Mouse (Mus musculus) hindbrain, embryonic 14.5 days (tissue): ENCODE data around the gene Grik5. TPM values are rescaled to one million over a fixed set of nuclear protein-coding genes. Genes with fewer than 3 reads are reported as not detected.

Experiments used
- ATAC-seq: fragments of 200-750 bp; cut with Nextera tagmentation; 2 replicates; pipeline ENCODE4 v1.8.0; 2017; ENCODE audit warnings: moderate number of reproducible peaks, mild to moderate bottlenecking, moderate TSS enrichment, moderate library complexity; ENCODE audit not compliant: low FRiP score
- DNase-seq: peaks from one replicate; pipeline ENCODE4 v3.0.0-alpha.2; 2015; ENCODE audit warnings: low spot score
- H3K27ac ChIP-seq: fragments of 300-500 bp; sonication (generic); 2 replicates; pipeline ENCODE4 v1.5.1; 2014; ENCODE audit warnings: mild to moderate bottlenecking, moderate library complexity
- H3K27me3 ChIP-seq: fragments of 300-500 bp; sonication (generic); 2 replicates; pipeline ENCODE4 v1.6.1; 2014; ENCODE audit warnings: mild to moderate bottlenecking, low read length, mixed read lengths; ENCODE audit not compliant: control insufficient read depth, insufficient read depth
- H3K36me3 ChIP-seq: fragments of 300-500 bp; sonication (generic); replicated peaks from 2 replicates; pipeline ENCODE4 v1.6.1; 2014; ENCODE audit not compliant: control insufficient read depth, insufficient read depth
- H3K4me1 ChIP-seq: fragments of 300-500 bp; sonication (generic); replicated peaks from 2 replicates; pipeline ENCODE4 v1.6.1; 2014; ENCODE audit warnings: antibody characterized with exemption, low read length, mixed read lengths; ENCODE audit not compliant: control insufficient read depth, insufficient read depth
- H3K4me2 ChIP-seq: fragments of 300-500 bp; sonication (generic); replicated peaks from 2 replicates; pipeline ENCODE4 v1.6.1; 2014; ENCODE audit warnings: mild to moderate bottlenecking, moderate library complexity
- H3K4me3 ChIP-seq: fragments of 300-500 bp; sonication (generic); replicated peaks from 2 replicates; pipeline ENCODE4 v1.5.1; 2014; ENCODE audit warnings: mild to moderate bottlenecking, low read length
- H3K9ac ChIP-seq: fragments of 300-500 bp; sonication (generic); 2 replicates; pipeline ENCODE4 v1.6.1; 2014
- H3K9me3 ChIP-seq: fragments of 300-500 bp; sonication (generic); 2 replicates; pipeline ENCODE4 v1.6.1; 2016; ENCODE audit warnings: low read length; ENCODE audit not compliant: control insufficient read depth
- WGBS: fragments of 180-500 bp; shearing (Covaris S2); extraction: QIAGEN DNeasy Blood & Tissue Kit; methylation state at CpG from one replicate; pipeline ENCODE4 v1.1.7; 2014; 5-methylcytosine and 5-hydroxymethylcytosine counted together
- polyA plus RNA-seq: library from polyadenylated mRNA; unstranded; fragments of >200 nt; fragmentation: Nextera tagmentation; extraction: Ambion mirVana; gene quantifications from 2 replicates; pipeline ENCODE4 v1.2.1, GENCODE M21; 2014

The Grik5 gene
- polyA plus RNA-seq, 1 experiment from 2014 or later, result 22.5 TPM

DNA sequence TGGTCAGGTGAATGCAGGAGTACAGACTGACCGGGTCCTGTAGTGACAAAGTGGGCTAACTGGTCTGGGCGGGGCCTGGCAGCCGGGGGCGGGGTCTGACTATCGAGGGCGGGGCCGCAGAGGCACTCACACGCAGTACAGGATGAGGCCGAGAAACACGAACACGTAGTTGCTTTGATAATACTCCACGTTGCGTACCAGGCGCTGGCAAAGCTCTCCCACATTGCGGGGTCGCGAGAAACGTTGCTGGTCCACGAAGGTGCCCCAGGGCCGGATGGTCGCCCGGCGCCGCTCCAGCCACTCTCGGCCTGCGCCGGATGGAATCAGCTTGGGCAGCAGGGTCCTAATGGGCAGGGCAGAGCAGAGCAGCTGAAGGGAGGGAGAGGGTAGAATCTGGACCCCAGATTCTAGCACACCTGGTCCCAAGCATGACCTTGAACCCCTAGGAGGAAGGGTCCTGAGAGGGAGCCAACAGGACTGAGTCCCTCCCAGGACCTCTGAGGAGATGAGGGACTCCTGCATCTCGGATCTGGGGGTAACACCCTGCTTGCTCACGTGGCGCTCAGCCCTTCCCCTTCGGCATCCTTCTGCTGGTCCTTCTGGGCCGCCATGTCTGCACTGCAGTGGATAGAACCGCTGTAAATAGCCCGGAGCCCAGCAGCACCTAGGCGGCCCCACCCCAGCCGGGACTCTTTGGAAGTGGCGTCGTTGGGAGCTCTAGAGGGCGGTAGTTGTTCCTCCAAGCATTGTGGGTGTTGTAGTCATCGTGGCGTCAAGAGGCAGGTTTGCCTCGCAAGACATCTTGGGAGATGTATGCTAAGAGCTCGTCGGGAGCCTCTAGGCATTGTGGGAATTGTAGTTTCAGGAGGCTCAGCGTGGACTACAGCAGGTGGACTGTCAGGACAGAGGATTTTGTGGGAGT is 99.9 kb downstream of the Grik5 start, which contains the start of gene Rabac1:
TSS of gene Rabac1 (minus strand) at position 783 of the 922 bp plus-strand sequence.
- ATAC-seq (peak; percentile 92), DNase-seq (peak; percentile 94)
- peak within 1 kb of the TSS; percentile 68 for H3K4me2 ChIP-seq
- peak within 1 kb of the TSS; percentile 71 for H3K9ac ChIP-seq
- peaks cover 9% of the 10 kb centered on the region; the same call in 1 of the 2 replicates for H3K4me1 ChIP-seq
- H3K4me3 ChIP-seq, result peak within 1 kb of the TSS; percentile 60
- peaks cover 14% of the 10 kb centered on the region for H3K36me3 ChIP-seq
- peak within 1 kb of the TSS; percentile 74 for H3K27ac ChIP-seq
- WGBS, result 0% methylated on average over 45 of the region's 45 CpGs
- no peaks in the 10 kb centered on the region for H3K27me3 ChIP-seq
- H3K9me3 ChIP-seq, result no peaks in the 10 kb centered on the region

DNA sequence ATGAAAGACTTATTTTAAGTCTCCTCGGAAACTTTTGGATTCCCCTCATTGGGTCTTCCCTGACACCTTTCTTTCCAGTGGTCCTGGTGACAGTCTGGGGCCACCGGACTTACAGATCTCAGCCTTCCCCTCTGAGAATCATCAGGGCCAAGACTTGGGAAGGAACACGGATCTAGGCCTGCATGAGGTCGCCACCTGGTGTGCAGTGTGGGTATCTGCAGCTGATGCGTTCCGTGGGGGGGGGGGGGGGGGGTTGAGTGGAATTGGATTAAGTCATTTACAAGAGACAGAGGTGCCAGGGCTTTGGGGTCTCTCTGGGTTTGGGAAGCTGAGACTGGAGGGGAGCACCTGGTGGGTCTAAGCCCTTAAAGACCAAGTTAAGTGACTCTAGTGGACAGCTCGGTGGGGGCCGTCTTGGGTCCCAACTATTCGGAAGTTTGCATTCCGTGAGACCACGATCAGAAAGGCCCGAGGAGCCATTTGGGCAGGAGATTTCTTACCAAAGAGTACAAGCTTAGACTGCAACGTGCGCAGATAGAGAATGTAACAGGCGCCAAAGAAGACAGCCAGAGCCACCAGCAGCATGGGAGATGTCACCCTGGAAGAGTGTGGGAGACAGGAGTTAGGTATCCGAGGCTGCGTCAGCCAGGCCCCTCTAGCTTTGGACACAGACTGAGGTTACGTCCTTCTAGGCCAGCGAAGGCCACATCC is 100.7 kb downstream of the Grik5 start:
- Histone ChIP-seq H3K9me3 (no peaks in the 10 kb centered on the region), H3K36me3 (peaks cover 14% of the 10 kb centered on the region), H3K9ac (peak overlapping the region; percentile 71; the same call in 1 of the 2 replicates), H3K4me2 (peak overlapping the region; percentile 68), H3K4me1 (peaks cover 9% of the 10 kb centered on the region; the same call in 1 of the 2 replicates), H3K27me3 (no peaks in the 10 kb centered on the region), H3K4me3 (peak overlapping the region; percentile 60), H3K27ac (peak overlapping the region; percentile 74)
- DNase-seq, result peak; percentile 51
- ATAC-seq, result no peak
- whole genome bisulfite sequencing, result 12% methylated on average over 19 of the region's 19 CpGs

- Histone ChIP-seq H3K9ac (no peak overlapping the region), H3K4me2 (no peak overlapping the region), H3K36me3 (peaks cover 14% of the 10 kb centered on the region), H3K27ac (no peak overlapping the region), H3K27me3 (no peaks in the 10 kb centered on the region), H3K4me3 (no peak overlapping the region), H3K4me1 (peaks cover 9% of the 10 kb centered on the region; the same call in 1 of the 2 replicates), H3K9me3 (no peaks in the 10 kb centered on the region)
- ATAC-seq (no peak), DNase-seq (no peak)
- WGBS, result 97% methylated on average over 3 of the region's 3 CpGs
Observed at GRCm38 (mm10) chr7:24970341-24970740, 101.8 kb downstream of the Grik5 start.

- no peak overlapping the region for H3K9ac ChIP-seq
- H3K27me3 ChIP-seq, result no peaks in the 10 kb centered on the region
- H3K4me2 ChIP-seq, result no peak overlapping the region
- peaks cover 14% of the 10 kb centered on the region for H3K36me3 ChIP-seq
- H3K4me1 ChIP-seq, result peaks cover 9% of the 10 kb centered on the region; the same call in 1 of the 2 replicates
- H3K27ac ChIP-seq, result no peak overlapping the region
- ATAC-seq, result no peak
- H3K9me3 ChIP-seq, result no peaks in the 10 kb centered on the region
- no peak overlapping the region for H3K4me3 ChIP-seq
- no peak for DNase-seq
- WGBS, result 71% methylated on average over 12 of the region's 12 CpGs
Observed at GRCm38 (mm10) chr7:24969805-24970204, 102.3 kb downstream of the Grik5 start.

GRCm38 (mm10) chr7:24968463-24968862 is 103.7 kb downstream of the Grik5 start:
- no peaks in the 10 kb centered on the region for H3K27me3 ChIP-seq
- peaks cover 14% of the 10 kb centered on the region for H3K36me3 ChIP-seq
- 65% methylated on average over 6 of the region's 6 CpGs for WGBS
- peaks cover 9% of the 10 kb centered on the region; the same call in 1 of the 2 replicates for H3K4me1 ChIP-seq
- no peak for DNase-seq
- H3K4me2 ChIP-seq, result no peak overlapping the region
- no peak overlapping the region for H3K27ac ChIP-seq
- ATAC-seq, result no peak
- H3K9me3 ChIP-seq, result no peaks in the 10 kb centered on the region
- H3K9ac ChIP-seq, result no peak overlapping the region
- H3K4me3 ChIP-seq, result no peak overlapping the region

- Histone ChIP-seq H3K4me3 (no peak overlapping the region), H3K9me3 (no peaks in the 10 kb centered on the region), H3K4me2 (no peak overlapping the region), H3K36me3 (peaks cover 14% of the 10 kb centered on the region), H3K27ac (no peak overlapping the region), H3K4me1 (peaks cover 9% of the 10 kb centered on the region; the same call in 1 of the 2 replicates), H3K27me3 (no peaks in the 10 kb centered on the region), H3K9ac (no peak overlapping the region)
- ATAC-seq (no peak), DNase-seq (no peak)
- 88% methylated on average over 8 of the region's 8 CpGs for WGBS
Observed at GRCm38 (mm10) chr7:24967966-24968365, 104.2 kb downstream of the Grik5 start.

DNA sequence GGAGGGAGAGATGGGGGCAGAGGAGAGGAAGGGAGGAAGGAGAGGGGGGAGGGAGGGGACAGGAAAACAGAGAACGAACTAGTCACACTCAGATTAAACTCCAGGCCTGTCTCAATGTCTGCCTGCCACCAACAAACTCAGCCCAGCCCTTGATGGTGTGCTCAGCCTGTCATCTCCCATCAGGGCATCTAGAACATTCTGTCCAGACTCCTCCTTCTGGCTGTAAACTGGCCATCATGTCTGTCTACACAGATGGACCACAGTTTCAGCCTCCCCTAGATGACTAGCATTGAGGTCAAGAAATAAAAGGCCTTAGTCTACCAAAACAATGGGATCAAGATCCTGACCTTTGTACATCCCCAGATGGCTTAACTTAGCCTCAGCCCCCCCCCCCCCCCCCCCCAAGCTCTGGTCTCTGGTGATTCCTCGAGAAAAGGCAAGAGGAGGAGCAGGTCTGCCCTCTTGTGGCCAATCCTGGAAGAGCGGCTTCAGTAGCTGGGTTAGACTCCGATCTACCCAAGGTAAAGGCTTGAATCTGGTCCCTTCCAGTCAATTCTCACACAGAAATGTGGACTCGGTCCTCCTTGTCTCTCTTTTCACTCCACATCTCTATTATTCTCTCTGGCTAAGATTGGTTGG is 107.1 kb downstream of the Grik5 start:
- ATAC-seq (peak; percentile 46; the same call in 1 of the 2 replicates), DNase-seq (peak; percentile 89)
- Histone ChIP-seq H3K9ac (no peak overlapping the region), H3K36me3 (peaks cover 8% of the 10 kb centered on the region), H3K27me3 (no peaks in the 10 kb centered on the region), H3K4me3 (no peak overlapping the region), H3K27ac (no peak overlapping the region), H3K4me1 (no peaks in the 10 kb centered on the region), H3K4me2 (no peak overlapping the region), H3K9me3 (no peaks in the 10 kb centered on the region)
- WGBS, result 11% methylated on average over 5 of the region's 5 CpGs

DNA sequence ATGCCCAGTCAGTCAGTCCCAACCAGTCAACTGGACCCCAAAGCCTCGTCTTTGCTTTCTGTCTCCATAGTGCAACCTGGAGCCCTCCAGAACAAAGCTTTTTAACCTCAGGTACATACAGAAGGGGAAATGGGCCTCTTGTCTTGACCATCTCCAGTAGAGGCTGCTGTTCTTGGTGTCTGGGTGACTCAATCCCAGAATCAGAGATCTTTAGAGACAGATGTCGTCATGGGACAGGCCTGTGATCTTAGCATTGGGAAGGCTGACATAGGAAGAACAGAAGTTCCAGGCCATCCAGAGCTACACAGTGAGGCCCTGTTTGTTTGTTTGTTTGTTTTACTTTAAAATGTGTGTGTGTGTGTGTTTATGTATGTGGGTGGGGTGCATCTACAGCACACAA is 107.9 kb downstream of the Grik5 start:
- ATAC-seq (no peak), DNase-seq (no peak)
- WGBS, result 77% methylated on average over 2 of the region's 2 CpGs
- H3K36me3 ChIP-seq, result peaks cover 1% of the 10 kb centered on the region; the same call in 1 of the 2 replicates
- no peak overlapping the region for H3K27ac ChIP-seq
- no peaks in the 10 kb centered on the region for H3K9me3 ChIP-seq
- no peaks in the 10 kb centered on the region for H3K4me1 ChIP-seq
- no peaks in the 10 kb centered on the region for H3K27me3 ChIP-seq
- H3K4me3 ChIP-seq, result no peak overlapping the region
- no peak overlapping the region for H3K9ac ChIP-seq
- no peak overlapping the region for H3K4me2 ChIP-seq
